Mouse (Mus musculus): ENCODE data around the gene Plcd4. TPM values are rescaled to one million over a fixed set of nuclear protein-coding genes. Genes with fewer than 3 reads are reported as not detected.

The Plcd4 gene
- polyA plus RNA-seq (2017; shearing (Covaris generic)): 0.12 TPM

DNA sequence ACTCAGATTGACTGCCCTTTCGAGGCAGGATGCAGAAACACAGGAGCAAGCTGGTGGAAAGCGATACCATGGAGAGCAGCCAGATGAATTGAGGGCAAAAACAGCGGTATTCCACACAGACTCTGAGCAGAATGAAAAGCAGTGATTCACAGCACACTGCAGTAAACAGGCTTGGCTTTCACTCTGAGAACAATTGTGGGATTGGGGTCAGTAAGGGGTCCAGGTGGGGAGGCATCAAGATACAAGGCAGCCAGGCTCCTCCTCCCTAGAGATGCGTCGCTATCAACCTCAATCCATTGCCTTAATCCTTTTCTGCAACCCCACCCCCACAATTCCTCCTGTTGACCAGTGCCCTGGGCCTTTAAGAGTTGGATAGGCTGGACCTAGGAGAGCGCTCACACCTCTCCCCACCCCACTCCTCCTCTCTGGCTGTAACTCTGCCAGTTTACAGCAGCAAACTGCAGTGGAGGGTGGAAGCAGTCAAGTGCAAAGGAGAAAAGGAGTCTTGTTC lies at the start of gene Plcd4:
Plcd4 (plus strand) TSS at position 438 of the 511 bp plus-strand sequence.

DNA sequence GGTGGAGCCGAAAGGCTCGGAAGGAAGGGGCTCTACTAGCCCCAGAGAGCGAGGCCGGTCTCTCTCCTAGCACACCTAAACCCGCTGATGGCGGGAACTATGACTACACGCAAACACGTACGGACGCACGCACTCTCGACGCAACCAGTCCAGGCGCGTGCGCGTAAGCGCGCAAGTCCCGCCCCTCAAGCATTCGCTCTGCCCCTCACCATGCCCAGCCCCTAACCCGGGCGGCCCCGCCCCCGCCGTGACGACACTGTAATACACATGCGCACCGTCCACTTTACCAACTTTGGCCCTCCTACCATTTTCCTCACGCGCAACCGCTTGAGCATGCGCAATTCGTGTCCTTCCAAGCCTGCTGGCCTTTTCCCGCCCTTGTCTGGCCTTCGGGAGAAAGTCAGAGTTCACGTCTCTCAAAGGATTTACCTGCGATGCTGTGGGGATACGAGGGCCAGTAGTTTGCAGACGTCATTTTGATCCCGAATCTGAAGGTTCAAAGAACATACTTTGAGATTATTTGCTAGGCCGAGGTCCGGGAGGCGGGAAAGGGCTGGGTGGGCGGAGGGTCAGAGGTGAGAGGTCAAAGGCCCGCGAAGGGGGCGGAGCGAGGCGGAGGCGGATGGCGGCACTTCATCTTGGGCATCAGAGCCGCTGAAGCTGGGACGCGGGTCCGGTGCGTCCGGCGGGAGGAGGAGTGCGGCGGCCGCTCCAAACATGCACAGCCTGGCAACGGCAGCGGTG lies 36.8 kb upstream of the Plcd4 start, which contains the start of gene Cnot9:
Cnot9 (plus strand) TSS at position 338 of the 744 bp plus-strand sequence.

DNA sequence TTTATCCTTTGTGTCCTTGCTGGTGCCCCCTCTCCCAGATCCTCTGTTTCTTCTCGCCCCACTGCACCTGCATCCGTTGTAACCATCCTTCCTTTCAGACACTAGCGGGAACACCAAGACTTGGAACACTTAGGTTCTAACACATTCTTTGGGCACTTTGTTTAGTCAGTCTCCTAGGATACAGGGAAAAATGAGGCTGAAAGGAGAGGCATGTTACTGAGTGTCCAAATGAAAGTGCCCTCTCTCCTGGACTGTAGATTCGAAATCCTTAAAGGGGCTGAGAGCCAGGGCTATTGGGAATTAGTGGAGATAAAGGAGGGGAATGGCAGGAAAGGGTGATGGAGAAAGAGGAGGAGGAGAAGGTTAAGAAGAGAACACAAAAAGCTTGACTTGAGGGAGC lies 1.5 kb downstream of the Plcd4 start, which contains the start of gene Usp37:
Usp37 (minus strand) TSS at position 101 of the 400 bp plus-strand sequence.

DNA sequence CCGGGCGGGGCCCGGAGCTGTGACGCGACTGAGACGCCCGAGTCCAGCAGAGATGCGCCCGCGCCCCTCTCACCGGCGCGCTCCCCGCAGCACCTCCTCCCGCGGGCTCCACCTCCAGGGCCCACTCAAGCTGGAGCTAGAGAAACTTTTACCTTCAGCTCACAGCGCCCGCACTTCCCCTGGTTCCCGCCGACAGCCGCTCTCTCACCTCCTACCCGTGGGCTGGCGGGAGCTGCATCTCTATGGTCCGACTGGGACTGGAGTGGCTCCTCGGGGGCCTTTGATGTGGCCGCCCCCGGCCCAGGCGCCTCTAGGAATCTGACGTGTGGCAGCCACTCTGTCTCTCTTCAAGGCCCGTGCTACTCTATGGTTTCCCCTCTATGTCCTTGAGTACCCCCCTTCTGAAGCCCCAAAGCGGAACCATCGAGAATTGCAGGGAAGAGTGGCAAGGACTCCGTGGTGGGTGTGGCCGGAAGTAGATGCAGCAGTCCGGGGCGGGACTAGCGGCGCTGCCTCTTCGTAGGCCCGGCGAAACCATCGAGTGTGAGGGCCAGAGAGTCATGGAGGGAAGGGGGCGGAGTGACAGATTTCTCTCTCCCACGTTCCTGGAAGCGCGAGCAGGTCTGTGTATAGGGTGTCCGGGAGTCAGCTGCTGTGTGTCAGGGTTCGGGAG lies 45.2 kb downstream of the Plcd4 start, which contains the start of the genes Zfp142 and Bcs1l:
Zfp142 (minus strand) TSS at position 474 of the 673 bp plus-strand sequence.
Bcs1l (plus strand) TSS at position 517 of the 673 bp plus-strand sequence.

DNA sequence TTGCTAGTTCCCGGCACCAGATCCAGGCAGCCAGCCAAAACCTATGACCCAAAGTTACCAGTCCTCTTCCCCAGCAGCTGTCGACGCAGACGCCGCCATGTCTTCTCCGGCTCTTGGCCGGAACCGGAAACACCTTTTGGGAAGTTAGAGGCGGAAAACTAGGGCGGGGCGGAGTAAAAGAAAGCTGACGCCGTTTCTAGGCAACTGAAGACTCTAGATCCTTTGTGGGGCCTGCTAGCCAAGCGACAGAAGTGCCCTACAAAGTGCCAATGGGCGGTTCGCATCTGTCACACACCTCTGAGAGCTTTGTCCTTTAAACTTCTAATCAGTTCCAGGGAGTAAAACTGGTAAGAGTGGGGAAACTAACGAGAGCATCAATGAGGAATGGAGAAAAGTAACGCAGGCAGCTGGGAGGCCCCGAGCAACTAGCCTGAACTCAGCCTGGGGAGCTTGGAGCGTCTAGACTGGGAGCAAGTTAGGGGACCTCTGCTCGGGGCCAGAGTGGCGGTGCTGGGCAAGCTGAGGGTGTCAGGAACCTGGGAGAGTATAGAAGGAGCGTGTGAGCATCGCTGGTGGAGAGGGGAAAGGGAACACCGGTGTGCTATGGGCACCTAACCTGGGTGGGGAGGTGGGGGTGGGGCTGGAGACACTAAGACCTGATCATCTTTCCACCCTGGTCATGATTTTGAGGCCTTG lies 58.7 kb downstream of the Plcd4 start, which contains the start of the genes Rnf25 and Stk36:
Rnf25 (minus strand) TSS at position 131 of the 696 bp plus-strand sequence.
Stk36 (plus strand) TSS at position 179 of the 696 bp plus-strand sequence.

Other genes with a start within 250 kb of the Plcd4 start
- gene Tmbim1, start 237.3 kb upstream of the Plcd4 start, polyA plus RNA-seq (2017; shearing (Covaris generic)): 12.8 TPM
- not detected for gene Catip, start 180.8 kb upstream of the Plcd4 start, polyA plus RNA-seq (2017; shearing (Covaris generic))
- 1.7 TPM for gene Slc11a1, start 167.7 kb upstream of the Plcd4 start, polyA plus RNA-seq (2017; shearing (Covaris generic))
- gene Ctdsp1, start 151.4 kb upstream of the Plcd4 start, polyA plus RNA-seq (2017; shearing (Covaris generic)): 5.1 TPM
- 0.17 TPM for gene Vil1, start 133.5 kb upstream of the Plcd4 start, polyA plus RNA-seq (2017; shearing (Covaris generic))
- gene Cnot9, start 36.8 kb upstream of the Plcd4 start, polyA plus RNA-seq (2017; shearing (Covaris generic)): 33.4 TPM
- 14.4 TPM for gene Usp37, start 1.4 kb downstream of the Plcd4 start, polyA plus RNA-seq (2017; shearing (Covaris generic))
- 20.0 TPM for gene Zfp142, start 45.4 kb downstream of the Plcd4 start, polyA plus RNA-seq (2017; shearing (Covaris generic))
- gene Bcs1l, start 45.4 kb downstream of the Plcd4 start, polyA plus RNA-seq (2017; shearing (Covaris generic)): 13.3 TPM
- gene Rnf25, start 58.5 kb downstream of the Plcd4 start, polyA plus RNA-seq (2017; shearing (Covaris generic)): 27.3 TPM
- gene Stk36, start 58.6 kb downstream of the Plcd4 start, polyA plus RNA-seq (2017; shearing (Covaris generic)): not detected
- gene Ttll4, start 118.9 kb downstream of the Plcd4 start, polyA plus RNA-seq (2017; shearing (Covaris generic)): 32.5 TPM
- 0.39 TPM for gene Cyp27a1, start 170.7 kb downstream of the Plcd4 start, polyA plus RNA-seq (2017; shearing (Covaris generic))
- gene Prkag3, start 206.3 kb downstream of the Plcd4 start, polyA plus RNA-seq (2017; shearing (Covaris generic)): not detected
- gene Wnt6, start 229.0 kb downstream of the Plcd4 start, polyA plus RNA-seq (2017; shearing (Covaris generic)): not detected
- 2.3 TPM for gene Wnt10a, start 248.6 kb downstream of the Plcd4 start, polyA plus RNA-seq (2017; shearing (Covaris generic))